Mouse (Mus musculus) lung, postnatal 10 days (tissue): Measurements from ENCODE around the gene Troap.

ENCODE experiments used
- DNase-seq: peaks from one replicate; pipeline ENCODE4 v3.0.0; 2021

Troap gene

DNA sequence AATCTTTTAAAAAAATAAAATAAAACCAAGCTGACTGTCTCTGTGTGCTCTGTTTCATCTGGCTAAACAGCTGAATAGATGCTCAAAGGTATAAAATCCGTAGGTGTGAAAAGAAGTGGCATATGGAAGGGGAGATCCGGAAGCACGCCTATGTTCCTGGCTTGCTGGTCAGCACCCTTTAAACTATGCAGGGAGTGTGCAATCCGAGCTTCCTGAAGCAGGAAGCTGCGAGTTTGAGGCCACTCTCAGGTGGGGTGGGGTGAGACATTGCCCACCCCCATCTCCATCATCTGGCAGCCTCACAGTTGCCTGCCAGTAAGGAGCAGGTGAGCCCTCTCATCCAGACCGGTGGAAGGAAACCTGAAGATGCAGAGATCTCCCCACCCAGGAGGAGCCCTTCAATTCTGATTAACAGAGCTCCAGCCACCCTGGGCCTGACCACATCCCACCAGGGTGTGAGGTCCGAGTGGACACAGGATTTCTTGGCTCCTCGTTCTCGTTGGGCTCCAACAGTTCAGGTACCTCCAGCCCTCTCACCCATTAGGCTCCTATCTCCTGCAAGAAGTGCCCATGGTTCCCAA is at the start of gene Troap:
Gene Troap, plus strand, starts transcription at position 557 of the 581 bp plus-strand sequence.
- DNase-seq, result no peak

DNA sequence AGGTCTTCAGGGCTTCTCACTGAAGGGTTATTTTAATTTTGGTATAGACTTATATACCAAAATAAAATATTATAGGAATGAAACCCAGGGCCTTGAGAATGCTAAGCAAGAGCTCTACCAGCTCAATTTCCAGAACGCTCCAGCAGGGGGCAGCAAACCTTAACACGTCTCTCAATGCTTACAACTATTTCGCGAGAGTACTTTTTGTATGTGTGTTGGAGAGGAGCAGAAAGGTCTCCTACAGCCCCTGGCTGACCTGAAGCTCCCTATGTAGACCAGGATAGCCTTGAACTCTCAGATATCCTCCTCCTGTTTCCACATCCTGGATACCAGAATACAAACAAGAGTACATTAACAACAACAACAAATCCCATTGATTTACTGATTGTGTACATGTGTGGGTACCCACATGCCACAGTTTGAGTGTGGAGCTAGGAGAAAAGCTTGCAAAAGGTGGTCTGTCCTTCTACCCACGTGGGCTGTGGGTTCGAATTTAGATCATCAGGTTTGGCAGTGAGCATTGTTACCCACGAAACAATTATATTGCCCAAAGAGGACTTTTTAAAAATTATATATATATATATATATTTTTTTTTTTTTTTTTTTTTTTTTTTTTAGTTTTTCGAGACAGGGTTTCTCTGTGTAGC is 49.6 kb upstream of the Troap start:
- DNase-seq, result peak; percentile 87

- DNase-seq, result no peak
Observed at GRCm38 (mm10) chr15:99025414-99025813, 49.0 kb upstream of the Troap start.

GRCm38 (mm10) chr15:99026259-99026658 is 48.1 kb upstream of the Troap start:
- no peak for DNase-seq

- no peak for DNase-seq
Observed at GRCm38 (mm10) chr15:99027116-99027515, 47.3 kb upstream of the Troap start.

DNA sequence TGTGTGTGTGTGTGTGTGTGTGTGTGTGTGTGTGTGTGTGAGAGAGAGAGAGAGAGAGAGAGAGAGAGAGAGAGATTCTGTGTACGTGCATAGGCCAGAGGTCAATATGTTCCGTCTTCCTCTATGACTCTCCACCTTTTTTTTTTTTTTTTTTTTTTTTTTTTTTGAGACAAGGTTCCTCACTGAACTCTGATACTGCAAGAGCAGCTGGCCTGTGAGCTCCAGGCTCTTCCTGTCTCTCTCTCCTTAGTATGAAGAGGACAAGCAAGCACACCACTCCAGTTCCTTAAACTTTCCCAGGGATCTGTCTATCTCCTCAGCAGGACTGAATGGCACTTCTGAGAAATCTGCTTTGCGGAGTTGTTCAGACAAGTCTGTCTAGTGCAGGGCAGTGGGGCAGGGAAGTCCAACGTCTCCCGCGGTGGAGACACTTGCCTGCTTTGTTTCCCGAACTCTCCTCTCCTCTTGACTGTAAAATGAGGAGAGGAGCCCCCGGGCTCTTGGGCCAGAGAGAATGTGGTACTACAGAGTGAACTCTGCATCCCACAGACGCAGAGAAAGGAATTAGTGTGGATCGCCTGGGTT is 45.4 kb upstream of the Troap start:
- no peak for DNase-seq

- DNase-seq, result peak; percentile 95
Observed at GRCm38 (mm10) chr15:99029619-99030584, 44.5 kb upstream of the Troap start, which contains the start of gene Tuba1c. Gene Tuba1c, plus strand, starts transcription at chr15:99029891.

- peak; percentile 60 for DNase-seq
Observed at GRCm38 (mm10) chr15:99030585-99031387, 43.6 kb upstream of the Troap start.

GRCm38 (mm10) chr15:99031388-99031675 is 43.0 kb upstream of the Troap start:
- no peak for DNase-seq

DNA sequence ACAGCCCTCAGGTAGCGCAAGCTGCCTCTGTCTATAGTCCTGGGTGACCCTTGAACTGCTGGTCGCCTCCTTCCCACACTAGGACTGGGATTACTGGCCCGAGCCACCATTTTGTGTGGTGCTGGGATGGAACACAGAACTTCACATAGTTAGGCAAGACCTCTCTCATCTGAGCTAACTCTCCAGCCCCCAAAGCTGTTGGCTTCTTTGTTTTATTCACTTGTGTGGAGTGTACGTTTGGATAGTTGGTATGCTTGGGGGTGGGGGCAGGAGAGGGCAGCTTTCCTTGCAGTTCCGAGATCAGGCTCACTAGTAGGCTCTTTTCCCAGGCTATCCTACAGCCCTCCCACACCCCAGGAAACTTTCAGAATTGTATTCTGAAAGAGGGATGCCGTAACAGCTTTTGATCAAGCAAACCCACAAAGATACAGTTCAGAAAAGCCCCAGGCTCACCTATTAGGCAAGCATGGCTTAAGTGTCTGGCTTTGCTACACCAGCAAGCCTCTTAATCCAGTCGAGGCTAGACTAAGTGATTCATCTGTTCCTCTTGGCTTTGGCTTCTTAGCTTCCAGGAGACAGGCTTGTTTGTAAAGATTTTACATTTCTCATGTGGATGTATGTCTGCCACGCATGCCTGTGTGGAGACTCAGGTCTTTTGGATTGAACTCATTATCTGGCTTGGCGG is 42.2 kb upstream of the Troap start:
- DNase-seq, result no peak

- no peak for DNase-seq
Observed at GRCm38 (mm10) chr15:99032726-99033250, 41.6 kb upstream of the Troap start.

DNA sequence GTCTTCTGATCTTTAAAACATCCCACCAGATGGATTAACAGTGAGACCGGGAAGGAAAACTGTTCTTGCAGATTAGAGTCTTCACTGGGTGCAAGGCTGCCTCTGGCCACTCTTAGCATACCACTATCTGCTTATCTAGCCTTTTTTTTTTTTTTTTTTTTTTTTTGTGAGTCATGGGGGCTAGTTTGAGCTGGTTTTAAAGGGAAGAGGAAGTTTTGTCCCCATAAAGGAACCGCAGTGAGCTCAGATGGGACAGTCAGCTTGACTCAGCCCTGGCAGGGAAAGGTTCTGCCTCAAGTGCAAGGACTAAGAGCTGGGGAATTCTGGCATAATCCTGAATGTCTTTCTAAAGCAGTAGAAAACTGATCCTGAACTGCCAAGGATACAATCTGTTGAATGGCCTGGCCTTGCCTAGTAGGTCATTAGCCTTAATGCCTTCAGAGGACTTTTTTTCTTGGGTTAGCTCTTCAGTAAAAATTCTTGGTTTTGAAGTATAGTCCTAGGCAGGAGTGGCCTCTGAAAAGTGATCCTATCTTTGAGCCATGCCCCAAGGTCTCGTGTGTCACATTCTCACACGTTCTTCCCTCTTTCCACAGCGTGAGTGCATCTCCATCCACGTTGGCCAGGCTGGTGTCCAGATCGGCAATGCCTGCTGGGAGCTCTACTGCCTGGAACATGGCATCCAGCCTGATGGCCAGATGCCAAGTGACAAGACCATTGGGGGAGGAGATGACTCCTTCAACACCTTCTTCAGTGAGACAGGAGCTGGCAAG is 40.7 kb upstream of the Troap start:
- DNase-seq, result no peak

DNA sequence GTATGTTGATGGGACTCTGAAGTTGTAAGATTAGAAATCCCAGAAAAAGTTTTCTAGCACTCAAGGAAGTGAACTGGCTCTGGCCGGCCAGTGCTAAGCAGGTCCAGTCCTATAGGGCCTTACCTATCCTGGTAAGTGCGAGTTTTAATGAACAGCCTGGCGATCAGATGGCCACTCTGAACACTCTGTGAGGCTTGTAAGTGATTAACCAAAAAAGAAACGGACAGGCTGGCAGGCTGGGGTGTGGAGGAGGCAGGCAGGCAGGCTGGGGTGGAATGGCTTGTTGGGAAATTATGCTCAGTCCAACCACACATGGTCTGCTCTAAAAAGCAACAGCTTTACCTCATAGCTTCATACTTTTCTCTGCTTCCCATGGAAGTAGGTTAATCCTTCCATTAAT is 38.9 kb upstream of the Troap start:
- DNase-seq, result no peak

DNA sequence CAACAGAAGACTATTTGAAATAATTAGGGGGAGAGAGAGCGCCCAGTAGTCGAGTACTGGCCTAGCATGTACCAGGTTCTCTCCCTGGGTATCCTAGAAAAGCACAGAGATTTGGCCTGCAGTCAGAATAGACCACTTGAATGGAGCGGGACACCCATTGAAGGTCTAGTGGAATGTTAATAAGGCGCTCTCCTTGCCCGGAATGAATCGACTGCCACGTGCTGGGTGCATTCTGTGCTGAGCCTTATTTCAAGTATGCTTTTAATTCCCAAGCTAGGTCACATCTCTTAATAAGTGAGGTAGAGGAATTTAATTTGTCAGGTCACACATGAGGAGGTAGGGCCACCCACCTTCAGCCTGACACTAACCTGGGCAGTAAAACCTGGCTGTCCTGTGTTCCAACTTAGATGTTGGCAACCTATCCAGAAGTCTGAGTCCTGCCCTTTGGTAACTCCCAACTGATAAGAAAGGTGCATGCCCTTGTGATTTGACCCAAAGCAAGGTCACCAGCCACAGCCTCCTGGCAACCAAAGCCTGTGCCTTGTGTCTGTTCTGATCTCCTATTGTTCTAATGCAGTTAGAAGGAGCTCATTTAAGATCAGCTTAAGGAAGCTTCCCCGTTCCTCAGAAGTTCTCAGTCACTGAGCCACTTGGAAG is 38.0 kb upstream of the Troap start:
- DNase-seq, result no peak

DNA sequence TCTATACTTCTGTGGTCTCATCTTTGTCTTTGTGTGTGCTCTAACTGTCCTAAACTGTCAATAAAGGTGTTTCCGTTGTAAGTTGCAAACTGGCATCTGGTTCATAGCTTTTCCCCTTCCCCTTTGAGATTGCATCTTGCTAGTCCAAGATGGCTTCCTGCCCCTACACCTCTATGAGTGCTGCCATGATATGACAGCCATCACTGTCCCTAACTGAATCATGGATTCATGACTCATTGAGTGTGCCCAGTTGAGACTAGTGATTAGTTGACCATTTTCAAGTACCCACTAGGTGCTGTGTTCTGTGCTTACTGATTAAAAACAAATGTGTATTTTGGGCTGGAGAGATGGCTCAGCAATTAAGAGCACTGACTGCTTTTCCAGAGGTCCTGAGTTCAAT is 36.4 kb upstream of the Troap start:
- DNase-seq, result no peak

GRCm38 (mm10) chr15:99038797-99039196 is 35.6 kb upstream of the Troap start:
- DNase-seq, result no peak

GRCm38 (mm10) chr15:99039306-99039705 is 35.1 kb upstream of the Troap start:
- DNase-seq, result no peak

GRCm38 (mm10) chr15:99039996-99040919 is 34.1 kb upstream of the Troap start:
- no peak for DNase-seq
